Mouse (Mus musculus): ENCODE measurements around the gene Zfp282. TPM values are rescaled to one million over a fixed set of nuclear protein-coding genes. Genes with fewer than 3 reads are reported as not detected.
A peak's percentile ranks its signal among the peaks of the same experiment; 100 is the strongest.
"Not testable (repeated sequence)": the region's sequence is repeated elsewhere in the genome, so short reads cannot be mapped to it uniquely, and the experiment has no call there.

Gene Zfp282
- polyA plus RNA-seq, 1 experiment from 2014 or later, result 19.8 TPM

DNA sequence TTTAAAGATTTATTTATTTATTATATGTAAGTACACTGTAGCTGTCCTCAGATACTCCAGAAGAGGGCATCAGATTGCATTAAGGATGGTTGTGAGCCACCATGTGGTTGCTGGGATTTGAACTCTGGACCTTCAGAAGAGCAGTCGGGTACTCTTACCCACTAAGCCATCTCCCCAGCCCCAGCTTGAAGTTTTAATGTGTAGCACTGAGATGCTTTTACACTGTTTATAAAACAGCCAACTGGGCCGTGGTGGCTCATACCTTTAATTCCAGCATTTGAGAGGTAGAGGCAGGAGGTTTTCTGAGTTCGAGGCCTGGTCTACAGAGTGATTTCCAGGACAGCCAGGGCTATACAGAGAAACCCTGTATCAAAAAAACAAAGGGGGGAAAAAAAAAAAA, 19.3 kb upstream of the Zfp282 start:
- not testable (repeated sequence) for H3K4me3 ChIP-seq; H3K4me1 ChIP-seq (replicated peaks); DNase-seq (ENCODE audit: low spot score); H3K27ac ChIP-seq; H3K9me3 ChIP-seq; H3K27me3 ChIP-seq (ENCODE audit: insufficient read depth, poor library complexity, severe bottlenecking)
- H3K36me3 ChIP-seq, result peaks cover 46% of the 10 kb centered on the region
- 90% methylated on average over 3 of the region's 3 CpGs for WGBS

DNA sequence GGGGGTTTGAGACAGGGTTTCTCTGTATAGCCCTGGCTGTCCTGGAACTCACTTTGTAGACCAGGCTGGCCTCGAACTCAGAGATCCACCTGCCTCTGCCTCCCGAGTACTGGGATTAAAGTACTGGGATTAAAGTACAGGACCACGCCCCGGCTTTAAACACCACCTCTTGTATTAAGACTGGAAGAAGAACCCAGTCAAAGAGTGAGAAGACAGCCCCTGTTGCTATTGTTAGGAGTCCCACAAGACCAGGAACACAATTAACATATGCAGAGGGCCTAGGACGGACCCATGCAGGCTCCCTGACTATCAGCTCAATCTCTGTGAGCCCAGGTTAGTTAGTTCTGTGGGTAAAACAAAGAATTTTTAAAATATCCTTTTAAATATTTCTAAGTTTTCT, 4.7 kb upstream of the Zfp282 start:
- H3K27ac ChIP-seq, result no peak overlapping the region
- DNase-seq (ENCODE audit: low spot score), result no peak
- no peak overlapping the region for H3K4me3 ChIP-seq
- peaks cover 20% of the 10 kb centered on the region for H3K36me3 ChIP-seq
- WGBS, result 88% methylated on average over 5 of the region's 5 CpGs
- H3K27me3 ChIP-seq (ENCODE audit: insufficient read depth, poor library complexity, severe bottlenecking), result no peaks in the 10 kb centered on the region
- no peaks in the 10 kb centered on the region for H3K9me3 ChIP-seq
- no peaks in the 10 kb centered on the region for H3K4me1 ChIP-seq (replicated peaks)

DNA sequence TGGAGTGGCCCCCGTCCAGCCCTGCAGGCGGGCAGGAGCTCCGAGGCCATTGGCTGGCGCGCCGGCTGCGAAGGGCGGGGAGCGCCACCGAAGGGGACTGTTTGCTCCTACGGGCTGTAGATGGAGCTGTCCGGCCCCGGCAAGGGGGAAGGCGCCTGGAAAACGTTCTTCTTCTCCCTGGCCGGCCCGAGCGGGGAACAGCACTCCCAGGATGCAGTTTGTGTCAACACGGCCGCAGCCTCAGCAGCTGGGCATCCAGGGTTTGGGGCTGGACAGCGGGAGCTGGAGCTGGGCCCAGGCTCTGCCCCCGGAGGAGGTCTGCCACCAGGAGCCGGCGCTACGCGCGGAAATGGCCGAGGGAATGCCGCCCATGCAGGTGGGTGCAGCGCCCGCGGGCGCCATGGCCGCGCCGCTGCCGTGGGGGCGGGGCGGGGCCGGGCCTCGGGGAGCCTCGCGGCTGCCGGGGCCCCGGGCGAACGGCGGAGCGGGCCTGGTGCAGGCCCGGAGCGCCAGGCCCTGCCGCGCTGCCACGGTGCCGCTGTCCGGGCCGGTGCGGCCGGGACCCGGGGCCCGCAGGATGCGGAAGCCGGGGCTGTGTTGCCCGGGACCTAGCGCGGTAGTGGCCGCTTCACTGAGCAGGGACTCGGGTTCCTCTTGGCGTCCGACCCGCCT, 593 bp downstream of the Zfp282 start:
- Histone ChIP-seq H3K27ac (peak overlapping the region; percentile 96), H3K27me3 (ENCODE audit: insufficient read depth, poor library complexity, severe bottlenecking) (no peaks in the 10 kb centered on the region), H3K4me1 (replicated peaks) (peaks cover 22% of the 10 kb centered on the region), H3K36me3 (peaks cover 34% of the 10 kb centered on the region), H3K4me3 (peak overlapping the region; percentile 88), H3K9me3 (no peaks in the 10 kb centered on the region)
- DNase-seq (ENCODE audit: low spot score), result peak; percentile 93
- under 1% methylated on average over 71 of the region's 71 CpGs for WGBS

DNA sequence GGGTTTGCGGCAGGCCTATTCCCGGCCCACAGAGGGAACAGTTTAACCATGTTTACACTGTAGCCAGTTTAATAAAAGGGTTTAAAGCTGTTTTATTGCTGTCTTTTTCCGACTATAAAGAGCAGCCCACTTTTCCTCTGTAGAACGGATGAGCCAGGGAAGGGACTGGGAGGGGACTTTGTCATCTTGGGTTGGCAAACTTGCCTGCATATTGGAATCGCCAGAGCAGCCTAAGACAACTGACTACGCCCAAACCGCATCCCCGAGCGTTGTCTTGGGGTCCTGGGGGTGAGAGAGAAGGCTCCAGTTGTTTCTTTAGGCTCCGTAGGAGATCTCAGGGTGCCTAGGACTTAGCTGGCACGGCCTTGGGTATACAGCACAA, 1.1 kb downstream of the Zfp282 start:
- no peak for DNase-seq (ENCODE audit: low spot score)
- Histone ChIP-seq H3K4me1 (replicated peaks) (peaks cover 22% of the 10 kb centered on the region), H3K27me3 (ENCODE audit: insufficient read depth, poor library complexity, severe bottlenecking) (no peaks in the 10 kb centered on the region), H3K9me3 (no peaks in the 10 kb centered on the region), H3K4me3 (peak overlapping the region; percentile 88), H3K27ac (peak overlapping the region; percentile 96), H3K36me3 (peaks cover 39% of the 10 kb centered on the region)
- WGBS, result 2% methylated on average over 11 of the region's 11 CpGs

DNA sequence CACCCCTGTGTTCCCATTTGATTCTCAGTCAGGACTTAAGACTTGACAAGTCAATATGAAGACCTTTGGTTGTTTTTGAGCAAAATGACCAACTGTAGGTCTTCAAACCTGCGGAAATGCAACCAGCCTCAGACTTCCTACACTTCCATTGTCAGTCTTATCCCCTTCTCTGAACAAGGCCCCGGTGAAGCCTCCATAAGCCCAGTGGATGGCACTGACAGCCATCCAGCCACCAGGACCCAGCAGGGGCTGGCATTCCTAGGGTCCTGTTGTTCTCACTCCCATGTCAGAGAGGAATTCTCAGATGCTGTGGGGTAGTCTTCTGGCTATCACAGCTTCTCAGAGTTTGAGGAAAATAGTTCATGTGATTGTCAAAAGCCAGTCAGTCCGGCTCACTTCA, 1.6 kb downstream of the Zfp282 start:
- no peaks in the 10 kb centered on the region for H3K9me3 ChIP-seq
- no peaks in the 10 kb centered on the region for H3K27me3 ChIP-seq (ENCODE audit: insufficient read depth, poor library complexity, severe bottlenecking)
- peak overlapping the region; percentile 88 for H3K4me3 ChIP-seq
- peaks cover 22% of the 10 kb centered on the region for H3K4me1 ChIP-seq (replicated peaks)
- H3K36me3 ChIP-seq, result peaks cover 44% of the 10 kb centered on the region
- WGBS, result 51% methylated on average over 3 of the region's 3 CpGs
- peak; percentile 6 for DNase-seq (ENCODE audit: low spot score)
- H3K27ac ChIP-seq, result peak overlapping the region; percentile 96

DNA sequence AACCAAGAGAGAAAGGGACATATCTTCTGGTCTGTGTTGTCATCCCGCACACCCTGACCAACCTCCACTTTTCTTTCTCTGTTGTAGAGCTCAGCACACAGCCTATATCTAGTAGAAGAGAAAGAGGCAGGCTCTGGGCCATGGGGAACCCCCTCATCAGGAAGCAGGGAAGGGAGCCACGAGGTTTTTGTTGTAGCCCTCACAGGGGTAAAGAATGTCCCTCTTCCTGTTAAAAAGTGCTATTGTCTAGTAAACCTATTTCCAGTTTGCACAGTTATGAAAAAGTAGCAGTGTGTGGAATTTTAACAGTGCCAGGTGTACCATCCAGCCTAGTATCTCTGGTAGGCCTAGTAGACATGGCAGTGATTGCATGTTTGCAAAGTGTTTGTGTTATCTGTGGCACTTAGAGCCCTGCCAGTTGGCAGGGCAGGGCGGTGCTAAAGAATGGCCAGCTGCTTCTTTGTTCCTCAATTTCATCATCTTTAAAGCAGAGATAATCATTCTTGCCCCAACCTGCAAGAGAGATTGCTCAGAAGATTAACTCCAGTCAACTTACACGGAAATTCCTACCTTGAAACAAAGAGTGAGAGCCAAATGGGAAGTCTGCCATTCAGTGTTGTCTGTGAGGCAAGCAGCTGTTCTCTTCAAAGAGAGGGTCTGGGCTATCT, 2.2 kb downstream of the Zfp282 start:
- DNase-seq (ENCODE audit: low spot score), result no peak
- no peaks in the 10 kb centered on the region for H3K27me3 ChIP-seq (ENCODE audit: insufficient read depth, poor library complexity, severe bottlenecking)
- 79% methylated on average over 4 of the region's 4 CpGs for WGBS
- peaks cover 22% of the 10 kb centered on the region for H3K4me1 ChIP-seq (replicated peaks)
- H3K27ac ChIP-seq, result peak overlapping the region; percentile 96; the same call in 1 of the 2 replicates
- peak overlapping the region; percentile 88 for H3K4me3 ChIP-seq
- no peaks in the 10 kb centered on the region for H3K9me3 ChIP-seq
- H3K36me3 ChIP-seq, result peaks cover 50% of the 10 kb centered on the region

DNA sequence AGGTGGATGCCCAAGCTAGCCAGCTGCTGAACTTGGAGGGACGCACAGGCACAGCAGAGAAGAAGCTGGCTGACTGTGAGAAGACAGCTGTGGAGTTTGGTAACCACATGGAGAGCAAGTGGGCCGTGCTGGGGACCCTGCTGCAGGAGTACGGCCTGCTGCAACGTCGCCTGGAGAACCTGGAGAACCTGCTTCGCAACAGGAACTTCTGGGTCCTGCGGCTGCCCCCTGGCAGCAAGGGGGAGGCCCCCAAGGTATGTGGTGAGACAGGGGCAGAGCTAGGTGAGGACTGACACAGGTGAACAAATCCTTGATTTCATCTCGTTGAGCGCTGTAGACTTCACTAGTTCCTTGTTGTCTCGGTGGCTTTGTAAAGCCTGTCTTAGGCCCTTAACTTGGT, 3.2 kb downstream of the Zfp282 start:
- H3K36me3 ChIP-seq, result peaks cover 60% of the 10 kb centered on the region
- H3K27ac ChIP-seq, result no peak overlapping the region
- no peak for DNase-seq (ENCODE audit: low spot score)

DNA sequence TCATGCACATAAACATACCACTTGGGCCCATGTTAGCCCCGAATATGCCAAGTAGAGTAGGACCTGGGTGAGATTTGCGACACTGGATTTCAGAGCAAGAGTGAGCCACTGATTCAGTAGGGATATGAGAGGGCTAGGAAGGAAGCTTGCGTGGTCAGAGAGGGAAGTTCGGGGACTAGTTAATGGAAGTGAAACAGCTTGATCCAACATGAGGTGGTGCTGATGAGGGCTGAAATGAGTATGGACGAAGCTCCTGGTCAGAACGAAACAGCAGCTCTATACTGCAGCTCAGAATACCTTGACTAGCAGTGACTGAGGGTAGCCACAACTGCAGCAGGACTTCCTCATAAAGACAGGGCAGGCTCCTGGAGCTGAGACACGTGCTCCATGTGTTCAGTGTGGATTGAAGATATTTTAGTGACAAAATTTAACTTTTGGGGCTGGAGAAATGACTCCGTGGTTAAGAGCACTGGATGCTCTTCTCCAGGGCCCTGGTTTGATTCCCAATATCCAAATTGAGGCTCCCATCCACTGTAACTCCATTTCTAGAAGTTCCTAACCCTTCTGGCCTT, 11.9 kb downstream of the Zfp282 start:
- Histone ChIP-seq H3K4me3 (no peak overlapping the region), H3K27ac (no peak overlapping the region), H3K27me3 (ENCODE audit: insufficient read depth, poor library complexity, severe bottlenecking) (no peaks in the 10 kb centered on the region), H3K4me1 (replicated peaks) (no peaks in the 10 kb centered on the region), H3K36me3 (peaks cover 97% of the 10 kb centered on the region), H3K9me3 (no peaks in the 10 kb centered on the region)
- WGBS, result 89% methylated on average over 8 of the region's 8 CpGs
- DNase-seq (ENCODE audit: low spot score), result no peak

More for the DNA sequence above, 3.2 kb downstream of the Zfp282 start:
- no peak overlapping the region for H3K4me3 ChIP-seq
- H3K27me3 ChIP-seq (ENCODE audit: insufficient read depth, poor library complexity, severe bottlenecking), result no peaks in the 10 kb centered on the region
- WGBS, result 96% methylated on average over 10 of the region's 10 CpGs
- H3K4me1 ChIP-seq (replicated peaks), result peaks cover 22% of the 10 kb centered on the region
- H3K9me3 ChIP-seq, result no peaks in the 10 kb centered on the region

DNA sequence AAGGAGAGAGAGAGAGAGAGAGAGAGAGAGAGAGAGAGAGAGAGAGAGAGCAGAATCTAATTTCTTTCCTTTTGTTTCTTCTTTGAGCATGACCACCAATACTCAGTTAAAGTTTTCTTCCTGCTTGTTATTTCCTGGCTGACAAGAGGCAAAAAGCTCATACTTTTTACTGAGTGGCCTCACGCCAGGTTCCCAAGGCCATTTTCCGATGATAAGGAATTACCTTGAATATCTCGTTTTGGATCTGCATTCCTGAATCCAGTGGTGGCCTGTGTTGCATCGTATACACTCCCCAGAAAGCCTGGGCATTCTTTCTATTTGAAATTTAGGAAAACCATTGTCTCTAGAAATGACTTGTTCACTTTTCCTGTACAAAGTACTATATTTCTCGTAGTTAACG, 22.4 kb downstream of the Zfp282 start:
- peaks cover 4% of the 10 kb centered on the region for H3K4me1 ChIP-seq (replicated peaks)
- H3K36me3 ChIP-seq, result peaks cover 81% of the 10 kb centered on the region
- WGBS, result 96% methylated on average over 6 of the region's 6 CpGs
- no peak overlapping the region for H3K27ac ChIP-seq
- DNase-seq (ENCODE audit: low spot score), result no peak
- no peak overlapping the region for H3K4me3 ChIP-seq
- no peaks in the 10 kb centered on the region for H3K9me3 ChIP-seq
- peaks cover 24% of the 10 kb centered on the region for H3K27me3 ChIP-seq (ENCODE audit: insufficient read depth, poor library complexity, severe bottlenecking)

DNA sequence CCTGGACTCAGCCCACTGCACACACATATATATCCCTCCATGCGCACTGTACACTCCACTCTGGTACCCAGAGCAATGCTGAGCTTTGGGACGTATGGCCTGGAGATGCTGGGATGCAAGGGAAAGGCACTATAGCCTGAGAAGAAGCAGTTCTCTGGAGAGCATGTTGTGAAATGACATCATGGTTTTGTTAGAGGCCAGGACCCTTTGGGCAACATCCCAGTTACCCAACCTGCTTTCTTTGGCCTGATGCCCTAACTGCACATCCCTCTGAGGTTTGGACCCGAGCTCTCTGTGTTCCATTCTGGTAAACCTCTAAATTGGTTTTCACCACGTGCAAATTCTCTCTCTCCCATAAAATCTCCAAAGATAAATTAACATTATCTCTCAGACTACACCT, 26.6 kb downstream of the Zfp282 start:
- Histone ChIP-seq H3K27ac (no peak overlapping the region), H3K36me3 (peaks cover 100% of the 10 kb centered on the region), H3K9me3 (no peaks in the 10 kb centered on the region), H3K4me1 (replicated peaks) (peaks cover 8% of the 10 kb centered on the region), H3K27me3 (ENCODE audit: insufficient read depth, poor library complexity, severe bottlenecking) (peaks cover 36% of the 10 kb centered on the region), H3K4me3 (no peak overlapping the region)
- DNase-seq (ENCODE audit: low spot score), result no peak
- 83% methylated on average over 4 of the region's 4 CpGs for WGBS

DNA sequence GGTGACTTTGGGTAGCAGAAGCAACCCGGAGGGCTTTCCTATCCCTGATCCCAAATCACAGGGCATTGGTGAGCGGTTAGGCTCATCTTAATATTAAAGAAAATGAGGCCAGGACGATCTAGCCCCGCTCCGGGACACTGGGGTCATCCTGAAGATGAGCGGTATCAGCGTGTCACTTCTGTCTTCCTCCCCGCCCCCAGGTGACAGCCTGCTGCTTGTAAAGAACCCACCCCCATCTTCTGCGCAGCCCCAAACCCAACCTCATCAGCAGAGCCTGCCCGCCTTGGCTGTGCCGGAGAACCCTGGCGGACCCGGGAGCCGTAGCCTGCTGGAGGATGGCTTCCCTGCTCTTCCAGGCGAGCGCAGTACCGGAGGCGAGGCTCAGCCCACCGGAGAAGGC, 27.4 kb downstream of the Zfp282 start:
- Histone ChIP-seq H3K4me1 (replicated peaks) (peaks cover 8% of the 10 kb centered on the region), H3K27me3 (ENCODE audit: insufficient read depth, poor library complexity, severe bottlenecking) (peaks cover 36% of the 10 kb centered on the region), H3K36me3 (peaks cover 95% of the 10 kb centered on the region), H3K9me3 (no peaks in the 10 kb centered on the region), H3K27ac (no peak overlapping the region), H3K4me3 (peak overlapping the region; percentile 12; the same call in 1 of the 2 replicates)
- WGBS, result 27% methylated on average over 19 of the region's 19 CpGs
- no peak for DNase-seq (ENCODE audit: low spot score)

DNA sequence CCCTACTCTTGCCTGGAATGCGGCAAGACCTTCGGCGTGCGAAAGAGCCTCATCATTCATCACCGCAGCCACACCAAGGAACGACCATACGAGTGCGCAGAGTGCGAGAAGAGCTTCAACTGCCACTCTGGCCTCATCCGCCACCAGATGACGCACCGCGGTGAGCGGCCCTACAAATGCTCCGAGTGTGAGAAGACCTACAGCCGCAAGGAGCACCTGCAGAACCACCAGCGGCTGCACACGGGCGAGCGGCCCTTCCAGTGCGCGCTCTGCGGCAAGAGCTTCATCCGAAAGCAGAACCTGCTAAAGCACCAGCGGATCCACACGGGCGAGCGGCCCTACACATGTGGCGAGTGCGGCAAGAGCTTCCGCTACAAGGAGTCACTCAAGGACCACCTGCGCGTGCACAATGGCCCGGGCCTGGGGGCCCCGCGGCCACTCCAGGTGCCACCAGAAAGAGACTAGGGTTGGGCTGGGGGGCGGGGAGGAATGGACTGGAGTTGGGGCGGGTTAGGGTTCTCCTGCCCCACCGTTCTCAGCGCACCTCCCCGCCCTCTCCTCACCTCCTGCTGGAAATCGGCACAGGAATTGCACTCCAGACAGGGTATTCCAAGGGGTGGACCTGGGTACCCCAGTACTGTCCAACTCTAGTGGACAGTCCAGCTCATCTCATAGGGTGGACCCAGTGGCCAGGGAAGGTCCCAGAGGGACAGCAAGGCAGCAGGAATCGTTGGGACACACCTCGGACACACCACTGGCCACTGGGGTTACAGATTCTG, 28.1 kb downstream of the Zfp282 start:
- H3K27me3 ChIP-seq (ENCODE audit: insufficient read depth, poor library complexity, severe bottlenecking), result peaks cover 36% of the 10 kb centered on the region
- H3K4me1 ChIP-seq (replicated peaks), result peaks cover 8% of the 10 kb centered on the region
- H3K4me3 ChIP-seq, result 0 out of 2 replicates have a peak overlapping the region, but pooled peaks have one; percentile 12
- no peak for DNase-seq (ENCODE audit: low spot score)
- no peaks in the 10 kb centered on the region for H3K9me3 ChIP-seq
- no peak overlapping the region for H3K27ac ChIP-seq
- H3K36me3 ChIP-seq, result peaks cover 87% of the 10 kb centered on the region
- WGBS, result 49% methylated on average over 44 of the region's 44 CpGs

DNA sequence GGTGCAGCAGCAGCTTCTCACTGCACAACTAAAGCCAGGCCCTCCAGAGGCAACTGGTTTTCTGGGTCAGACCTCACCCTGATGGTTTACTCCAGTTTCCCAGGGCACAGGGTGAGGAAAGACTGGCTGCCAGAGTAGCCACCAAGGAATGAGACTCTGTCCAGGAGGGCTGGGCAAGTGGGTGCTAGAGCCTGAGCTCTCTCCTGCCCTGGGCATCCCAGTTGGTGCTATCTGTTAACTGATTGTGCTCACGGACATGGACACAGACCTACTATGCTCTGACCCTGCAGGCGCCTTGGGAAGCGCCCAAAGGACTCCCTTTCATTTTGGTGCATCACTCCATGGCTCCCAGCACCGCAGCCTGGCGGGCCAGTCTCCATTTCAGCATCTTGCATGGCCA, 29.3 kb downstream of the Zfp282 start:
- Histone ChIP-seq H3K36me3 (peaks cover 75% of the 10 kb centered on the region), H3K27me3 (ENCODE audit: insufficient read depth, poor library complexity, severe bottlenecking) (peaks cover 36% of the 10 kb centered on the region), H3K9me3 (no peaks in the 10 kb centered on the region), H3K27ac (no peak overlapping the region), H3K4me1 (replicated peaks) (peaks cover 8% of the 10 kb centered on the region), H3K4me3 (no peak overlapping the region)
- no peak for DNase-seq (ENCODE audit: low spot score)
- 89% methylated on average over 5 of the region's 5 CpGs for WGBS

All from hindbrain, embryonic 10.5 days (tissue).